Mouse (Mus musculus) E14TG2a.4 (cell line): Measurements from ENCODE around the gene Grpel1.
A peak's percentile ranks its signal among the peaks of the same experiment; 100 is the strongest.

Source experiments
- H3K27me3 ChIP-seq: 2 replicates; pipeline ENCODE4 v1.6.1; 2014; ENCODE audit warnings: low read length, control low read depth; ENCODE audit not compliant: insufficient read depth
- H3K36me3 ChIP-seq: 2 replicates; pipeline ENCODE4 v1.6.1; 2014; ENCODE audit warnings: low read length, control low read depth; ENCODE audit not compliant: insufficient read depth
- H3K4me1 ChIP-seq: replicated peaks from 2 replicates; pipeline ENCODE4 v1.6.1; 2014; ENCODE audit warnings: low read depth, low read length, control low read depth
- H3K4me3 ChIP-seq: replicated peaks from 2 replicates; pipeline ENCODE4 v1.5.1; 2014; ENCODE audit warnings: mild to moderate bottlenecking, low read length
- H3K9me3 ChIP-seq: 2 replicates; pipeline ENCODE4 v1.6.1; 2014; ENCODE audit warnings: low read length, control low read depth
- CTCF ChIP-seq: conservative IDR thresholded peaks from 2 replicates; pipeline ENCODE4 v1.5.1; 2014; ENCODE audit warnings: low read length
- NANOG ChIP-seq: IDR thresholded peaks from 2 replicates; pipeline ENCODE4 v1.6.1; 2014; ENCODE audit warnings: borderline replicate concordance, low read length, mixed read lengths
- POU5F1 ChIP-seq: IDR thresholded peaks from 2 replicates; pipeline ENCODE4 v1.6.1; 2014; ENCODE audit warnings: low read length, borderline replicate concordance

The Grpel1 gene

DNA sequence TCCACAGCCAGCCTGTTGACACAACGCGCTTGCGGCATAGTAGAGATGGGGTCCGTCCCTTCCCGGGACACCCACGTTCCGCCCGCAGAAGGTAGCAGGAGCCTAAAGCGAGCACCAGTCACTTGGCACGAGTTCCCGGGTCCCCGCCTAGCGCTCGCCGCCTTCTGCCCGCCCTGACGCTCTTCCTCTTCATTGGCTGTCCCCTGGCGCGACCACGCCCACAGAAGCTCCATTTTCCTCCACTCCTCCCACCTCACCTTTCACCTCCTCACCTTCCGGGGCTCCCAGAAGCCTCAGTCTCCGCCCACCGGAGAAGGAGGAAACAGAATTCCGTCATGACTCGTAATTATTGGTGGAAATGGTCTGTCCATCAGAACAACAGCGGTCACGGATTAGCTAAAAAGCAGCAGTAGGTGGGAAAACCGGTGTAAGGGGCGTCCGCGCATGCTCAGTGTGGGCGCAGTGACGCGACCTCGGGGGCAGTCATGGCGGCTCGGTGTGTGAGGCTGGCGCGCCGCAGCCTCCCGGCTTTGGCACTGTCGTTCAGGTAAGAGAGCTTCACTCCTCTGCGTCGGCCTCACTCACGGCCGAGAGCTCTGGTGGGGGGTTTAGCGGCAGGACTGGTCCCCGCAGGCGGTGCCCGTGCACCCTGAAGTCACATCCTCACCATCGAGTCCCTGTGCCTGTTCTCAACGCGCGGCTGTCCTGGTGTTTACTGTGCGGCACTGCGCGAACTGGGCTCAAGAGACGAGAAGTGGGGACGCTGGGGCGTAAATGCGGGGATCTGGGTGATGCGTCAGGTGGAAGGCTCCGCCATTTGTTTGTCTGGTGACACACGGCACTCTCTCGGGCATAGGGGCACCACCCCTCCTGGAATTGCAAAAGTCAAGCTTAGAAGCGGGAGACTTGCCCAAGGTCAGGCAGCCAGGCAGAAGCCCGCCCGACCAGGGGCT lies at the start of gene Grpel1:
Gene Grpel1 (plus strand): TSS at position 290 of the 953 bp plus-strand sequence.
- Histone ChIP-seq H3K9me3 (no peaks in the 10 kb centered on the region), H3K4me3 (peak within 1 kb of the TSS; percentile 100), H3K4me1 (peaks cover 61% of the 10 kb centered on the region), H3K36me3 (peaks cover 35% of the 10 kb centered on the region), H3K27me3 (no peaks in the 10 kb centered on the region)
- TF ChIP-seq POU5F1 (no peak), NANOG (no peak), CTCF (no peak)

DNA sequence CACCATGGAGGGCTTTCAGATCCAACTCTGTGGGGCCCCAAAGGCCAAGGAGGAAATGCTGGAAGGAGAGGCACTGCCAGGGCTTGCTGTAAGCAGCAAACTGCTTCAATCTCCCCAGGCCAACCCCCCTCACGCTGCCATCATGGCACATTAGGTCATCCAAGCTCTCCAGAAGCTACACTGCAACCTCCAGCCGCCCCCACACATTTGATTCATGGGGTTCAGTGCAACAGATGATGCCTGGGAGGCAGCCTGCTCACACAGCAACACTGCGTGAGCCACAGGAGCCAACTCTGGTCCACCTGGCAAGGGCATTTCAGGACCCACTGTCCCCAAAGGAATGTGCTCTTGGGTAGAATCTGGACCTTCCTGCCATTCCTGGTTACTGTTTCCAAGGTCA lies 44.9 kb upstream of the Grpel1 start:
- Histone ChIP-seq H3K9me3 (no peaks in the 10 kb centered on the region), H3K4me3 (no peak overlapping the region), H3K36me3 (no peaks in the 10 kb centered on the region), H3K4me1 (no peaks in the 10 kb centered on the region), H3K27me3 (no peaks in the 10 kb centered on the region)
- TF ChIP-seq NANOG (no peak), POU5F1 (no peak), CTCF (no peak)

DNA sequence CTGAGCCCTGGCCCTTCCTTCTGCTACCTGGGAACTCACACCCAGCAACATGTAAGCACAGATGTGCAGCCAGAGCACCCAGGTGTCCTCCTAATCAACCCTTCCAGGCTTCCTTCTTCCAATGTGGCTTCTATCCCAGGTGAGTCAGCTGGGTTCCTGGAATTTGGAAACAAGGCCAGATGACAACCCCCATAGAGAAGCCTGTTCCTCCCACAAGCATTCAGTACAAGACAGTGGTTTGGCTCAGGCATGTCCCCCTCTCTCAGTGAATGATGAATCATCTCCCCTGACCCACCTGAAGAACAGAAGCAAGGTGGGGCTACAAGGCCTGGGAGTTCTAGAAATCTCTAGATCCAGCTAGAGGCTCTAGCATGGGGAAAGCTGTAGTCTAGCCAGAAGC lies 42.1 kb upstream of the Grpel1 start:
- no peaks in the 10 kb centered on the region for H3K36me3 ChIP-seq
- TF ChIP-seq NANOG (no peak), CTCF (no peak), POU5F1 (no peak)
- no peaks in the 10 kb centered on the region for H3K4me1 ChIP-seq
- no peaks in the 10 kb centered on the region for H3K9me3 ChIP-seq
- 0 out of 2 replicates have a peak, but pooled peaks cover 3% of the 10 kb centered on the region for H3K27me3 ChIP-seq
- H3K4me3 ChIP-seq, result no peak overlapping the region

- Histone ChIP-seq H3K36me3 (no peaks in the 10 kb centered on the region), H3K4me3 (no peak overlapping the region), H3K27me3 (0 out of 2 replicates have a peak, but pooled peaks cover 3% of the 10 kb centered on the region), H3K4me1 (no peaks in the 10 kb centered on the region), H3K9me3 (no peaks in the 10 kb centered on the region)
- TF ChIP-seq POU5F1, result no peak
- TF ChIP-seq NANOG, result no peak
- TF ChIP-seq CTCF, result no peak
Measured at GRCm38 (mm10) chr5:36424676-36425075, 40.1 kb upstream of the Grpel1 start.

- H3K9me3 ChIP-seq, result no peaks in the 10 kb centered on the region
- no peaks in the 10 kb centered on the region for H3K4me1 ChIP-seq
- H3K27me3 ChIP-seq, result 0 out of 2 replicates have a peak, but pooled peaks cover 3% of the 10 kb centered on the region
- H3K36me3 ChIP-seq, result no peaks in the 10 kb centered on the region
- TF ChIP-seq NANOG (no peak), POU5F1 (no peak), CTCF (no peak)
- no peak overlapping the region for H3K4me3 ChIP-seq
Measured at GRCm38 (mm10) chr5:36426404-36426803, 38.4 kb upstream of the Grpel1 start.

GRCm38 (mm10) chr5:36427831-36428230 lies 37.0 kb upstream of the Grpel1 start:
- TF ChIP-seq NANOG (no peak), POU5F1 (no peak), CTCF (no peak)
- H3K4me3 ChIP-seq, result no peak overlapping the region

GRCm38 (mm10) chr5:36429551-36429950 lies 35.2 kb upstream of the Grpel1 start:
- Histone ChIP-seq H3K27me3 (0 out of 2 replicates have a peak, but pooled peaks cover 3% of the 10 kb centered on the region), H3K4me3 (no peak overlapping the region)

More at GRCm38 (mm10) chr5:36427831-36428230, 37.0 kb upstream of the Grpel1 start:
- Histone ChIP-seq H3K36me3 (no peaks in the 10 kb centered on the region), H3K4me1 (no peaks in the 10 kb centered on the region), H3K27me3 (0 out of 2 replicates have a peak, but pooled peaks cover 3% of the 10 kb centered on the region), H3K9me3 (no peaks in the 10 kb centered on the region)

GRCm38 (mm10) chr5:36431711-36432110 lies 33.1 kb upstream of the Grpel1 start:
- TF ChIP-seq NANOG (no peak), POU5F1 (no peak), CTCF (no peak)
- no peaks in the 10 kb centered on the region for H3K36me3 ChIP-seq

More at GRCm38 (mm10) chr5:36429551-36429950, 35.2 kb upstream of the Grpel1 start:
- no peak for TF ChIP-seq CTCF
- TF ChIP-seq NANOG, result no peak
- no peak for TF ChIP-seq POU5F1
- H3K4me1 ChIP-seq, result no peaks in the 10 kb centered on the region
- no peaks in the 10 kb centered on the region for H3K36me3 ChIP-seq
- H3K9me3 ChIP-seq, result no peaks in the 10 kb centered on the region

More at GRCm38 (mm10) chr5:36431711-36432110, 33.1 kb upstream of the Grpel1 start:
- no peaks in the 10 kb centered on the region for H3K9me3 ChIP-seq
- H3K4me1 ChIP-seq, result no peaks in the 10 kb centered on the region
- H3K27me3 ChIP-seq, result no peaks in the 10 kb centered on the region
- no peak overlapping the region for H3K4me3 ChIP-seq
